Mouse (Mus musculus) C2C12 (cell line): ENCODE measurements around the gene Chchd3. TPM values are rescaled to one million over a fixed set of nuclear protein-coding genes. Genes with fewer than 3 reads are reported as not detected.

Source experiments
- H3K27me3 ChIP-seq: one replicate; pipeline ENCODE4 v1.6.1; 2011; ENCODE audit not compliant: control insufficient read depth, insufficient read depth, insufficient read length
- H3K36me3 ChIP-seq: one replicate; pipeline ENCODE4 v1.6.1; 2011; ENCODE audit not compliant: control insufficient read depth, insufficient read depth
- H3K4me3 ChIP-seq: one replicate; pipeline ENCODE4 v1.5.1; 2011; ENCODE audit warnings: mild to moderate bottlenecking, control low read depth; ENCODE audit not compliant: poor library complexity, insufficient read depth, severe bottlenecking
- H3K79me2 ChIP-seq: one replicate; pipeline ENCODE4 v1.6.1; 2011; ENCODE audit not compliant: control insufficient read depth, insufficient read depth
- H3K79me3 ChIP-seq: one replicate; pipeline ENCODE4 v1.6.1; 2011; ENCODE audit warnings: low read depth, control low read depth
- H3ac ChIP-seq: one replicate; pipeline ENCODE3; 2011; ENCODE audit warnings: low read depth; ENCODE audit not compliant: control insufficient read depth, insufficient read length
- CEBPB ChIP-seq: IDR thresholded peaks from one replicate; pipeline ENCODE4 v1.6.1; 2011; ENCODE audit warnings: low read depth, mild to moderate bottlenecking, control low read depth, moderate library complexity
- CTCF ChIP-seq: IDR thresholded peaks from one replicate; pipeline ENCODE4 v1.5.1; 2011; ENCODE audit not compliant: control insufficient read depth, insufficient read depth, insufficient read length
- FOSL1 ChIP-seq: IDR thresholded peaks from one replicate; pipeline ENCODE4 v1.8.0; 2011; ENCODE audit warnings: mild to moderate bottlenecking, low read length; ENCODE audit not compliant: poor library complexity, insufficient read depth, severe bottlenecking
- MAX ChIP-seq: IDR thresholded peaks from one replicate; pipeline ENCODE4 v1.6.1; 2011; ENCODE audit warnings: mild to moderate bottlenecking, control low read depth
- MYOD1 ChIP-seq: IDR thresholded peaks from one replicate; pipeline ENCODE4 v1.6.1; 2011; ENCODE audit warnings: low read depth; ENCODE audit not compliant: control insufficient read depth, insufficient read length
- MYOG ChIP-seq: IDR thresholded peaks from one replicate; pipeline ENCODE4 v1.6.1; 2011; ENCODE audit not compliant: control insufficient read depth, insufficient read length; ENCODE audit errors: extremely low read depth
- USF1 ChIP-seq: IDR thresholded peaks from one replicate; pipeline ENCODE4 v1.6.1; 2011; ENCODE audit warnings: low read depth, mild to moderate bottlenecking, control low read depth, moderate library complexity
- polyA plus RNA-seq: library from polyadenylated mRNA; unstranded; fragments of >200 nt; fragmentation: generic; extraction: Trizol; gene quantifications from one replicate; pipeline ENCODE4 v1.2.1, GENCODE M21; 2012; ENCODE audit warnings: missing spikeins

Gene Chchd3
- polyA plus RNA-seq, 1 experiment: 94.8 TPM

GRCm38 (mm10) chr6:32845463-32845862 lies 214.6 kb downstream of the Chchd3 start:
- no peak for TF ChIP-seq CTCF
- no peak for TF ChIP-seq MYOD1
- no peak for TF ChIP-seq CEBPB
- TF ChIP-seq MYOG: no peak
- Histone ChIP-seq H3K79me3 (no peaks in the 10 kb centered on the region), H3K36me3 (peaks cover 6% of the 10 kb centered on the region), H3ac (no peak overlapping the region), H3K4me3 (no peak overlapping the region), H3K79me2 (no peaks in the 10 kb centered on the region), H3K27me3 (no peaks in the 10 kb centered on the region)

GRCm38 (mm10) chr6:32837939-32838301 lies 222.1 kb downstream of the Chchd3 start:
- no peak for TF ChIP-seq MAX
- TF ChIP-seq FOSL1: no peak
- TF ChIP-seq USF1: no peak
- TF ChIP-seq MYOG: no peak
- no peak for TF ChIP-seq CTCF
- no peak for TF ChIP-seq MYOD1
- TF ChIP-seq CEBPB: no peak
- Histone ChIP-seq H3K36me3 (peaks cover 5% of the 10 kb centered on the region), H3ac (no peak overlapping the region), H3K79me3 (no peaks in the 10 kb centered on the region), H3K27me3 (no peaks in the 10 kb centered on the region), H3K4me3 (no peak overlapping the region), H3K79me2 (no peaks in the 10 kb centered on the region)

- H3K27me3 ChIP-seq: no peaks in the 10 kb centered on the region
- no peaks in the 10 kb centered on the region for H3K79me2 ChIP-seq
- no peak for TF ChIP-seq CTCF
- no peak for TF ChIP-seq USF1
- TF ChIP-seq MYOG: no peak
- TF ChIP-seq MAX: no peak
- no peak for TF ChIP-seq CEBPB
- no peak for TF ChIP-seq MYOD1
- no peak for TF ChIP-seq FOSL1
- no peaks in the 10 kb centered on the region for H3K79me3 ChIP-seq
- H3ac ChIP-seq: no peak overlapping the region
- no peak overlapping the region for H3K4me3 ChIP-seq
- H3K36me3 ChIP-seq: peaks cover 5% of the 10 kb centered on the region
These were observed 222.7 kb downstream of the Chchd3 start for GRCm38 (mm10) chr6:32837165-32837938.

- TF ChIP-seq USF1 (no peak), MYOG (no peak), CEBPB (no peak), CTCF (no peak), MYOD1 (no peak), FOSL1 (no peak), MAX (no peak)
- H3K36me3 ChIP-seq: no peaks in the 10 kb centered on the region
- no peak overlapping the region for H3K4me3 ChIP-seq
- H3K79me3 ChIP-seq: no peaks in the 10 kb centered on the region
- no peak overlapping the region for H3ac ChIP-seq
- H3K79me2 ChIP-seq: no peaks in the 10 kb centered on the region
- H3K27me3 ChIP-seq: no peaks in the 10 kb centered on the region
These were observed 236.0 kb downstream of the Chchd3 start for GRCm38 (mm10) chr6:32823856-32824620.

GRCm38 (mm10) chr6:32818961-32819360 lies 241.1 kb downstream of the Chchd3 start:
- no peaks in the 10 kb centered on the region for H3K27me3 ChIP-seq
- no peak overlapping the region for H3ac ChIP-seq
- H3K4me3 ChIP-seq: no peak overlapping the region
- no peaks in the 10 kb centered on the region for H3K79me2 ChIP-seq
- no peaks in the 10 kb centered on the region for H3K36me3 ChIP-seq
- TF ChIP-seq CEBPB: no peak
- no peak for TF ChIP-seq CTCF
- no peak for TF ChIP-seq MYOD1
- no peak for TF ChIP-seq MAX
- no peak for TF ChIP-seq USF1
- no peak for TF ChIP-seq FOSL1
- no peak for TF ChIP-seq MYOG
- no peaks in the 10 kb centered on the region for H3K79me3 ChIP-seq

- Histone ChIP-seq H3K79me3 (no peaks in the 10 kb centered on the region), H3K4me3 (no peak overlapping the region), H3K79me2 (no peaks in the 10 kb centered on the region), H3K27me3 (no peaks in the 10 kb centered on the region), H3K36me3 (no peaks in the 10 kb centered on the region), H3ac (no peak overlapping the region)
- no peak for TF ChIP-seq USF1
- no peak for TF ChIP-seq MYOG
- no peak for TF ChIP-seq MAX
- TF ChIP-seq MYOD1: no peak
- no peak for TF ChIP-seq CEBPB
- TF ChIP-seq CTCF: no peak
- TF ChIP-seq FOSL1: no peak
These were observed 251.3 kb downstream of the Chchd3 start for GRCm38 (mm10) chr6:32808796-32809195.
